Comparison of ENCODE assay signal across 12 mouse cellular contexts in the genomic region with DNA sequence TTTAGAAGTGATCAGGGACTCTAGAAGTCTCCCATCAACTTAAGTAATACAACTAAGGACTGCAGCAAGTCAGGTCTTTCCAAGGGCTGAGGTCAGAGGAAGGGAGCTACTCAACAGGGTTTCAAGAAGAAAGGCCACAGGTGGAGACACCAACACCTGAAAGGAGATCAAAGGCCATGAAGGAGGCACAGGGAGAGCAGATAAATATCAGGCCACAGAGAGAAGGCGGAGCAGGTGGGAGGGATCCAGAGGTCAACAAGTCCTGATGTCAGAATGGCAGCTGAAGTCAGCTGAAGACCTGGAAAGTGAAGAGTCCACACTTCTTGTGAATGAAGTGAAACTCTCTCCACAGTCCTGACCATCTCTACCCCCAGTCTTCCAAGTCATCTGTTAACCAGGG. TPM values are rescaled to one million over a fixed set of nuclear protein-coding genes. Genes with fewer than 3 reads are reported as not detected.
DNase-seq lines count a peak whose midpoint lies in the region; ATAC-seq and TF ChIP-seq lines count a peak whose summit lies in the region.
"Had no signal": no experiment of that assay in that cellular context is flagged by ENCODE, and none has a peak within 500 bp of the region (broad histone marks: within the 10 kb centered on the region; RNA-seq: fewer than 3 reads in every experiment).

No protein-coding gene starts in this region.

- TF ChIP-seq CTCF in heart, adult 2 months (IDR thresholded peaks at IDR 0.05) = no peak
- no peak for TF ChIP-seq CTCF in liver, adult 2 months (IDR thresholded peaks at IDR 0.05; ENCODE audit: low read depth, low read length)

- H3K27me3 ChIP-seq in heart, adult 2 months (ENCODE audit: control insufficient read depth, insufficient read depth, low read length) = no peaks in the 10 kb centered on the region
- no peaks in the 10 kb centered on the region for H3K27me3 ChIP-seq in liver, adult 2 months (ENCODE audit: control insufficient read depth, insufficient read depth, low read length)
- 0 out of 2 replicates have a peak, but pooled peaks cover 3% of the 10 kb centered on the region for H3K27me3 ChIP-seq in liver, embryonic 11.5 days (replicated peaks; ENCODE audit: control insufficient read depth, insufficient read depth, low read length)
- no peaks in the 10 kb centered on the region for H3K27me3 ChIP-seq in heart, embryonic 16.5 days (ENCODE audit: control insufficient read depth, insufficient read depth, low read length)

- ATAC-seq in liver, embryonic 11.5 days (replicated peaks; ENCODE audit: low FRiP score) = no peak
- no peak for ATAC-seq in heart, embryonic 16.5 days (replicated peaks; ENCODE audit: extremely low read depth, insufficient read depth, low FRiP score)

- no peak for TF ChIP-seq EP300 in heart, adult 2 months (IDR thresholded peaks at IDR 0.05; ENCODE audit: insufficient read depth, low read depth, low read length)

- no peaks in the 10 kb centered on the region; the same call in 1 of the 2 replicates for H3K79me2 ChIP-seq in heart, adult 2 months (replicated peaks; ENCODE audit: control insufficient read depth, insufficient read depth, low read length)
- H3K79me2 ChIP-seq in liver, adult 2 months (ENCODE audit: control insufficient read depth, insufficient read depth, low read length) = peaks cover 13% of the 10 kb centered on the region; the same call in 1 of the 2 replicates

- peak overlapping the region; percentile 85 for H3K27ac ChIP-seq in heart, adult 2 months
- H3K27ac ChIP-seq in liver, adult 2 months (replicated peaks; ENCODE audit: insufficient read depth, low read depth, low read length) = peak overlapping the region; percentile 26
- no peak overlapping the region for H3K27ac ChIP-seq in liver, embryonic 11.5 days (ENCODE audit: low read depth, low read length)
- peak overlapping the region; percentile 51 for H3K27ac ChIP-seq in heart, embryonic 16.5 days (ENCODE audit: low read length)

- no peak overlapping the region for H3K4me2 ChIP-seq in liver, embryonic 11.5 days
- H3K4me2 ChIP-seq in heart, embryonic 16.5 days (ENCODE audit: low read depth, low read length) = no peak overlapping the region

- 83% methylated on average over 1 of the region's 1 CpGs for WGBS in heart, adult 2 months
- 25% methylated on average over 1 of the region's 1 CpGs for WGBS in liver, adult 2 months
- 64% methylated on average over 1 of the region's 1 CpGs for WGBS in liver, embryonic 11.5 days
- 81% methylated on average over 1 of the region's 1 CpGs for WGBS in heart, embryonic 16.5 days

- peaks cover 26% of the 10 kb centered on the region for H3K36me3 ChIP-seq in heart, adult 2 months (ENCODE audit: control insufficient read depth, insufficient read depth, low read length)
- no peaks in the 10 kb centered on the region for H3K36me3 ChIP-seq in liver, adult 2 months (ENCODE audit: control insufficient read depth, insufficient read depth, low read length)
- no peaks in the 10 kb centered on the region for H3K36me3 ChIP-seq in liver, embryonic 11.5 days (ENCODE audit: control insufficient read depth, insufficient read depth, low read length)
- no peaks in the 10 kb centered on the region for H3K36me3 ChIP-seq in heart, embryonic 16.5 days (ENCODE audit: control insufficient read depth, insufficient read depth)

- intact Hi-C loops in heart, adult 2 months (cut with DNase I) = loop anchor here (2.0 kb wide), 1 partner anchor 16 kb away; no protein-coding TSS in a partner anchor

- no peaks in the 10 kb centered on the region for H3K9me3 ChIP-seq in liver, embryonic 11.5 days (ENCODE audit: control insufficient read depth, low read length)
- no peaks in the 10 kb centered on the region for H3K9me3 ChIP-seq in heart, embryonic 16.5 days (replicated peaks; ENCODE audit: control insufficient read depth, low read length)

- DNase-seq in heart, adult 2 months = peak; percentile 19 to 24
- no peak for DNase-seq in heart, adult 8-10 months (ENCODE audit: low spot score)
- DNase-seq in liver, adult 2 months (ENCODE audit: extremely low read depth, low read depth, low spot score) = peak; percentile 70
- DNase-seq in liver, embryonic 11.5 days (ENCODE audit: low spot score) = no peak
- DNase-seq in naive thymus-derived CD4-positive, alpha-beta T cell, adult 2 months (ENCODE audit: low read depth) = peak; percentile 39
- DNase-seq in layer of hippocampus, postnatal 10 days (ENCODE audit: low spot score in 2 of 2) = no peak
- DNase-seq in embryo, embryonic 11 days = no peak
- DNase-seq: B cell, adult 2 months; liver had no signal

- H3K9ac ChIP-seq in heart, adult 2 months (ENCODE audit: low read depth, low read length) = no peak overlapping the region
- H3K9ac ChIP-seq in liver, adult 2 months (ENCODE audit: low read depth, low read length) = no peak overlapping the region
- no peak overlapping the region for H3K9ac ChIP-seq in liver, embryonic 11.5 days (ENCODE audit: low read depth, low read length)
- no peak overlapping the region for H3K9ac ChIP-seq in heart, embryonic 16.5 days (ENCODE audit: low read length)

- no peak for TF ChIP-seq POLR2A in heart, adult 2 months (IDR thresholded peaks at IDR 0.05; ENCODE audit: insufficient read depth, low read depth, low read length)
- TF ChIP-seq POLR2A in liver, adult 2 months (IDR thresholded peaks at IDR 0.05; ENCODE audit: extremely low read depth, insufficient read depth, low read length) = no peak

- no peak overlapping the region for H3K4me3 ChIP-seq in heart, adult 2 months
- no peak overlapping the region for H3K4me3 ChIP-seq in liver, adult 2 months (ENCODE audit: insufficient read depth, low read depth, low read length)
- H3K4me3 ChIP-seq in liver, embryonic 11.5 days (ENCODE audit: low read depth, low read length) = no peak overlapping the region
- H3K4me3 ChIP-seq in heart, embryonic 16.5 days (ENCODE audit: low read length) = no peak overlapping the region

- peaks cover 16% of the 10 kb centered on the region for H3K4me1 ChIP-seq in heart, adult 2 months (ENCODE audit: control insufficient read depth, insufficient read depth, low read length)
- H3K4me1 ChIP-seq in liver, adult 2 months (ENCODE audit: control insufficient read depth, insufficient read depth, low read length) = peaks cover 20% of the 10 kb centered on the region
- H3K4me1 ChIP-seq in liver, embryonic 11.5 days (replicated peaks; ENCODE audit: control insufficient read depth, insufficient read depth, low read length) = peaks cover 5% of the 10 kb centered on the region
- peaks cover 25% of the 10 kb centered on the region for H3K4me1 ChIP-seq in heart, embryonic 16.5 days (ENCODE audit: control insufficient read depth, insufficient read depth, low read length)

RNA-seq across cellular contexts. Expression of gene Arap2, which starts 2.9 kb away (rescaled TPM):
- 10 to 100 TPM in 1 of 2 experiments, 1 to 10 TPM in 1; 9.3 to 10.0 TPM for total RNA-seq in heart, adult 2 months (2021)
- polyA plus RNA-seq in heart, adult 2 months (2012; rRNA removed) = 2.9 and 8.4 TPM in 2 replicates
- 10 to 100 TPM in 2 of 4 experiments, 1 to 10 TPM in 2; 7.5 to 13.9 (median 10.7) TPM for total RNA-seq in heart, adult 8-10 months (2022)
- total RNA-seq in liver, adult 2 months (2014; rRNA removed) = 24.0 and 28.9 TPM in 2 replicates
- 1.7 and 2.1 TPM in 2 replicates for polyA plus RNA-seq in liver, adult 2 months (2012; rRNA removed)
- 2.4 and 2.7 TPM in 2 replicates for polyA plus RNA-seq in liver, embryonic 11.5 days (2014; fragmentation: Nextera tagmentation; extraction: Ambion mirVana)
- 2.7 and 3.6 TPM in 2 replicates for polyA plus RNA-seq in heart, embryonic 16.5 days (2015; fragmentation: Nextera tagmentation; extraction: Ambion mirVana)
- 10 to 100 TPM; 36.4 to 50.9 TPM for total RNA-seq in layer of hippocampus, postnatal 10 days (2021)

RNA-seq across cellular contexts. Expression of gene Dthd1, which starts 50.6 kb away (rescaled TPM):
- total RNA-seq in heart, adult 2 months (2021) = not detected
- not detected in 2 replicates for polyA plus RNA-seq in heart, adult 2 months (2012; rRNA removed)
- not detected for total RNA-seq in heart, adult 8-10 months (2022)
- not detected in 2 replicates for total RNA-seq in liver, adult 2 months (2014; rRNA removed)
- polyA plus RNA-seq in liver, adult 2 months (2012; rRNA removed) = 0.04 TPM in 1 of 2 replicates, not detected in the other
- not detected in 2 replicates for polyA plus RNA-seq in liver, embryonic 11.5 days (2014; fragmentation: Nextera tagmentation; extraction: Ambion mirVana)
- 0.10 and 0.11 TPM in 2 replicates for polyA plus RNA-seq in heart, embryonic 16.5 days (2015; fragmentation: Nextera tagmentation; extraction: Ambion mirVana)
- total RNA-seq in layer of hippocampus, postnatal 10 days (2021) = under 1 TPM; 0.27 to 0.34 TPM
- total RNA-seq: gastrocnemius, postnatal 4 days had no signal
- polyA plus RNA-seq: stomach, embryonic 14.5 days had no signal

Comparison
In these comparisons a context has a peak if more than half of its experiments do, and no peak if none do; other contexts are left out.
1. DNase-seq: peak in heart, adult 2 months (2 of 2), liver, adult 2 months (single experiment) and naive thymus-derived CD4-positive, alpha-beta T cell, adult 2 months (single experiment); none in heart, adult 8-10 months (single experiment), liver, embryonic 11.5 days (single experiment), layer of hippocampus, postnatal 10 days (0 of 2) and embryo, embryonic 11 days (single experiment).